Mouse (Mus musculus) midbrain, postnatal 0 days (tissue): ENCODE results near the gene Gabrd. TPM values are rescaled to one million over a fixed set of nuclear protein-coding genes. Genes with fewer than 3 reads are reported as not detected.

ENCODE experiments used
- ATAC-seq: fragments of 200-750 bp; cut with Nextera tagmentation; 2 replicates; pipeline ENCODE4 v1.8.0; 2017; ENCODE audit warnings: moderate number of reproducible peaks, mild to moderate bottlenecking, moderate TSS enrichment, moderate library complexity; ENCODE audit not compliant: low FRiP score
- DNase-seq: peaks from one replicate; pipeline ENCODE4 v3.0.0-alpha.2; 2015; ENCODE audit warnings: low spot score
- H3K27ac ChIP-seq: fragments of 300-500 bp; sonication (generic); 2 replicates; pipeline ENCODE4 v1.5.1; 2014; ENCODE audit warnings: low read depth, mild to moderate bottlenecking, low read length, mixed read lengths
- H3K27me3 ChIP-seq: fragments of 300-500 bp; sonication (generic); 2 replicates; pipeline ENCODE4 v1.6.1; 2014; ENCODE audit warnings: low read length, control low read depth, mixed read lengths; ENCODE audit not compliant: insufficient read depth
- H3K36me3 ChIP-seq: fragments of 300-500 bp; sonication (generic); 2 replicates; pipeline ENCODE4 v1.6.1; 2014; ENCODE audit warnings: low read length, control low read depth, mixed read lengths; ENCODE audit not compliant: insufficient read depth
- H3K4me1 ChIP-seq: fragments of 300-500 bp; sonication (generic); 2 replicates; pipeline ENCODE4 v1.6.1; 2014; ENCODE audit warnings: mild to moderate bottlenecking, control low read depth, antibody characterized with exemption, low read length, mixed read lengths; ENCODE audit not compliant: insufficient read depth
- H3K4me2 ChIP-seq: fragments of 300-500 bp; sonication (generic); 2 replicates; pipeline ENCODE4 v1.6.1; 2014; ENCODE audit warnings: low read depth, mild to moderate bottlenecking, low read length, mixed read lengths; ENCODE audit not compliant: poor library complexity, severe bottlenecking
- H3K4me3 ChIP-seq: fragments of 300-500 bp; sonication (generic); 2 replicates; pipeline ENCODE4 v1.5.1; 2014; ENCODE audit warnings: low read depth, mild to moderate bottlenecking, low read length, moderate library complexity
- H3K9ac ChIP-seq: fragments of 300-500 bp; sonication (generic); replicated peaks from 2 replicates; pipeline ENCODE4 v1.6.1; 2014; ENCODE audit warnings: mild to moderate bottlenecking, low read length, moderate library complexity, mixed read lengths; ENCODE audit not compliant: poor library complexity, severe bottlenecking
- H3K9me3 ChIP-seq: fragments of 300-500 bp; sonication (generic); 2 replicates; pipeline ENCODE4 v1.6.1; 2016; ENCODE audit warnings: low read length, control low read depth
- CTCF ChIP-seq: IDR thresholded peaks from 2 replicates; pipeline ENCODE4 v1.5.1; 2016; ENCODE audit warnings: antibody characterized with exemption, mild to moderate bottlenecking
- WGBS: fragments of 180-500 bp; shearing (Covaris S2); extraction: QIAGEN DNeasy Blood & Tissue Kit; methylation state at CpG from one replicate; pipeline ENCODE4 v1.1.7; 2014; 5-methylcytosine and 5-hydroxymethylcytosine counted together
- polyA plus RNA-seq: library from polyadenylated mRNA; unstranded; fragments of >200 nt; fragmentation: Nextera tagmentation; extraction: Ambion mirVana; gene quantifications from 2 replicates; pipeline ENCODE4 v1.2.1, GENCODE M21; 2015
- total RNA-seq: library from RNA; depleted of rRNA; stranded (reverse); fragments of >200 nt; gene quantifications from 2 replicates; pipeline ENCODE4 v1.2.3, GENCODE M21; 2014

The Gabrd gene
- total and polyA plus RNA-seq, 2 experiments from 2014 or later = 0.11 to 0.36 TPM

- H3K27ac ChIP-seq = no peak overlapping the region
- H3K27me3 ChIP-seq = peaks cover 48% of the 10 kb centered on the region
- H3K4me2 ChIP-seq = no peak overlapping the region
- H3K4me3 ChIP-seq = no peak overlapping the region
- H3K36me3 ChIP-seq = no peaks in the 10 kb centered on the region
- no peak overlapping the region for H3K9ac ChIP-seq
- ATAC-seq = no peak
- H3K9me3 ChIP-seq = no peaks in the 10 kb centered on the region
- 40% methylated on average over 5 of the region's 5 CpGs for WGBS
- DNase-seq = no peak
- no peak for TF ChIP-seq CTCF
- no peaks in the 10 kb centered on the region; the same call in 1 of the 2 replicates for H3K4me1 ChIP-seq
Measured at GRCm38 (mm10) chr4:155362443-155362842, 35.5 kb downstream of the Gabrd start.

DNA sequence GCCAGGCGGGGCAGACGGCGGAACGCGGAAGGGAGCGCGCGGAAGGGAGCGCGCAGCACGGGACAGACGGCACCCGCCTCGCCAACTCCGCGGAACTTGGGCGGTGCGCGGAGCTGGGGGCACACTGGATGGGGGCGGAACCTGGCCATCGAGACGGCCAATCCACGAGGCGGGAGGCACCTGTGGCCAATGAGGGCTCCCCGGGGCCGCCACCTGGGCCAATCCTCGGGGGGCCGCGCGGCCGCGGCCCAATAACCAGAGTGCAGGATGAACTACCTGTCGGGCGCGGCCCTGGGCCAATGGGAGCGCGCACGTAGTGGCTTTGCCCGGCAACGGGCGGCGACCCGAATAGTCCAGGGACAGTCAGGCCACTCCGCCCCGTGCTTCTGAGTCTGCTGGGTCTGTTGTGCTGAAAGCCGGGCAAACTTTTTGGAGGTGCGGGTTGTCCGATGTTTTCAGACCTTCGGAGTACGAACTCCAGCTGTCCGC is 36.6 kb downstream of the Gabrd start, which contains the start of gene Prkcz:
Gene Prkcz, minus strand, starts transcription at position 59 of the 489 bp plus-strand sequence.
- peak; percentile 52 for DNase-seq
- TF ChIP-seq CTCF = no peak
- peak; percentile 70; the same call in 1 of the 2 replicates for ATAC-seq
- Histone ChIP-seq H3K9ac (no peak within 1 kb of the TSS), H3K36me3 (no peaks in the 10 kb centered on the region), H3K27me3 (peaks cover 48% of the 10 kb centered on the region), H3K4me1 (no peaks in the 10 kb centered on the region; the same call in 1 of the 2 replicates), H3K9me3 (no peaks in the 10 kb centered on the region), H3K4me3 (peak within 1 kb of the TSS; percentile 41), H3K27ac (no peak within 1 kb of the TSS), H3K4me2 (peak within 1 kb of the TSS; percentile 59)
- WGBS = under 1% methylated on average over 42 of the region's 51 CpGs

DNA sequence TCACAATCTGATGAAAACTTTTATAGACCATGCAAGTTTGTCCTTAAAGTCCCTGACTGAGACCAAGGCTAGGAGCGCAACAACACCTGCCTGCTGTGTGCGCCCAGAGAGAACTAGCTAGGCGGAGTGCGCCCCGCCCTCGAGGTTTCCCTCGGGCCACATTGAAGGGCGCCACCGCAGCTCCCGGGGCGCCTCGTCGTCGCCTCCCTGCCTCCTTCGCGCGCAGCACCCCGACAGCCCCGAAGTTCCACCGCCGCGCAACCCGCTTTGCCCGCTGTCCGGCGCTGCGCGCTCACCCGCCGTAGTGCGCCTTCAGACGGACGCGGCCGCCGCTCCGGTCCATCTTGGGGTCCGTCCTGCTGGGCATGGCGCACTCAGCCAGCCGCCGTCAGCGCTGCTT is 37.1 kb downstream of the Gabrd start:
- no peaks in the 10 kb centered on the region for H3K9me3 ChIP-seq
- no peaks in the 10 kb centered on the region for H3K36me3 ChIP-seq
- no peak; the same call in 1 of the 2 replicates for ATAC-seq
- no peak for TF ChIP-seq CTCF
- peak overlapping the region; percentile 41 for H3K4me3 ChIP-seq
- no peak overlapping the region for H3K9ac ChIP-seq
- peak overlapping the region; percentile 59 for H3K4me2 ChIP-seq
- no peak overlapping the region for H3K27ac ChIP-seq
- no peaks in the 10 kb centered on the region; the same call in 1 of the 2 replicates for H3K4me1 ChIP-seq
- no peak for DNase-seq
- WGBS = under 1% methylated on average over 26 of the region's 42 CpGs
- H3K27me3 ChIP-seq = peaks cover 48% of the 10 kb centered on the region

DNA sequence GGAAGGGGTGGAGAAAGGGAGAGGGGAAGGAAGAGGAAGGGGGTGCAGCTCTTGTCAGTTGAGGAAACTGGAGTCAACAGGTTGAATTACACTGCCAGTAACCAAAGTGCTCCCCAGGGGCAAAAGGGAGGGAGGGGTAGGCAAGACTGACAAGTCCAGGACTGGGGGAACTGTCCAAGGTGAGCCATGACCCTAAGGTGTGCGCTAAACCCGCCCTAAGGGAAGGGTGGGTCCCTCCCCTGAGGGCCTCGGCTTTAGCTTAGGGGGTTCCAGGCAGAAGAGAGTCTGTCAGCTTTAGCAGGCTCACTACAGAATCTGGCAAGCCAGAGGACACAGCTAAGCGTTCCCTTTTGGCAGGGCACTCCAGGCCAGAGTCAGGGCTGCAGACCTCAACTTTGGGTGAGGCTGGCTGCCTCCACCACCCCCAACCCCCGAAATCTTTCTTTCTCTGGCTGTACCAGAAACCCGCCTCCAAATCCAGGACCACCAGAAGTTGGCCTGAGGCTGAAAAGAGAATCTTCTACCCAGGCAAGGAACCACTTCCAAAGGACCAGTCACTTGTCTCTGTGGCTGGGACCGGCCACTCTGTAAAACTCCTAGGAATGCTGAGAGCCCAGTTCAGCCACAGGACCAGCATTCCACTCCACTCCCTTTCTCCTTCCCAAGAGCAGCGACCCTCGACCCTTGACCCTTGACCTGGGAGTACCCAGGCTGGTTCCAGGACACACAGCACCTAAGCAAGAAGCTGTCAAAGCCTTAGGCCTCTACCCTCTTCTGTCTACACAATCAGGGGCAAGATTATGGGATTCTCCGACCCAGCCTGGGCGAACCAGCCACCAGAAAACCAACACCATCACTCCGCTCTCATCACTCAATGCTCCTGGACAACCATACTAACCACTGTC is 38.1 kb downstream of the Gabrd start:
- Histone ChIP-seq H3K27ac (no peak overlapping the region), H3K4me1 (no peaks in the 10 kb centered on the region; the same call in 1 of the 2 replicates), H3K9ac (no peak overlapping the region), H3K27me3 (peaks cover 48% of the 10 kb centered on the region), H3K4me2 (no peak overlapping the region), H3K4me3 (no peak overlapping the region), H3K36me3 (no peaks in the 10 kb centered on the region), H3K9me3 (no peaks in the 10 kb centered on the region)
- 37% methylated on average over 12 of the region's 12 CpGs for WGBS
- TF ChIP-seq CTCF = no peak
- ATAC-seq (no peak), DNase-seq (no peak)

DNA sequence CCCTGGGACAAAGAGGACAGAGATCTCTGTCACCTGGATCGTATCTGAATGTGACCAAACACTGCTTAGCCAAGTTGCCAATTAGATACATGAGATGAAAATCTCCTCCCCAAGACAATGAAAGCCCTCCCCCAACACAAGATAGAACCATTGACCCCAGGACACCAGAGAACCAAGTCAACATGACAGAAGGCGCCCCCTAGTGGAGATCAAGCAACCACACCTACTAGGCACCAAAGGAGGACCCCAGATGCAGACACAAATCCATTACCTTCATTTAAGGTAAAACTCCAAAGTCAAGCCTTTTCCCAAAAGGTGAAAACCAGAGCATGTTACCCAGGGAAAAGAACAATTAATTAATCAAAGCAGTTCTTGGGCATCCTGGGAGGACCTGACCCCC is 40.3 kb downstream of the Gabrd start:
- ATAC-seq (no peak), DNase-seq (no peak)
- Histone ChIP-seq H3K9ac (no peak overlapping the region), H3K4me1 (no peaks in the 10 kb centered on the region; the same call in 1 of the 2 replicates), H3K4me2 (no peak overlapping the region), H3K27me3 (peaks cover 40% of the 10 kb centered on the region), H3K9me3 (no peaks in the 10 kb centered on the region), H3K4me3 (no peak overlapping the region), H3K27ac (no peak overlapping the region), H3K36me3 (no peaks in the 10 kb centered on the region)
- WGBS = 45% methylated on average over 2 of the region's 2 CpGs
- TF ChIP-seq CTCF = peak; percentile 43

GRCm38 (mm10) chr4:155356354-155356753 is 41.6 kb downstream of the Gabrd start:
- H3K36me3 ChIP-seq = no peaks in the 10 kb centered on the region
- peaks cover 27% of the 10 kb centered on the region for H3K27me3 ChIP-seq
- 90% methylated on average over 10 of the region's 10 CpGs for WGBS
- H3K4me3 ChIP-seq = no peak overlapping the region
- H3K4me1 ChIP-seq = no peaks in the 10 kb centered on the region
- H3K9ac ChIP-seq = no peak overlapping the region
- H3K9me3 ChIP-seq = no peaks in the 10 kb centered on the region
- H3K4me2 ChIP-seq = no peak overlapping the region
- no peak overlapping the region for H3K27ac ChIP-seq
- DNase-seq = no peak
- TF ChIP-seq CTCF = no peak
- no peak for ATAC-seq
